Mouse (Mus musculus) c-Kit-positive CD71-negative TER-119-negative erythroid progenitor cells, embryonic 14.5 days (primary cell): Measurements from ENCODE around the gene Gm49416.
A peak's percentile ranks its signal among the peaks of the same experiment; 100 is the strongest.
"Not testable (repeated sequence)": the region's sequence is repeated elsewhere in the genome, so short reads cannot be mapped to it uniquely, and the experiment has no call there.

Experiments
- DNase-seq: peaks from one replicate; pipeline ENCODE4 v3.0.0-alpha.2; 2013; ENCODE audit warnings: low read depth

Gene Gm49416

DNA sequence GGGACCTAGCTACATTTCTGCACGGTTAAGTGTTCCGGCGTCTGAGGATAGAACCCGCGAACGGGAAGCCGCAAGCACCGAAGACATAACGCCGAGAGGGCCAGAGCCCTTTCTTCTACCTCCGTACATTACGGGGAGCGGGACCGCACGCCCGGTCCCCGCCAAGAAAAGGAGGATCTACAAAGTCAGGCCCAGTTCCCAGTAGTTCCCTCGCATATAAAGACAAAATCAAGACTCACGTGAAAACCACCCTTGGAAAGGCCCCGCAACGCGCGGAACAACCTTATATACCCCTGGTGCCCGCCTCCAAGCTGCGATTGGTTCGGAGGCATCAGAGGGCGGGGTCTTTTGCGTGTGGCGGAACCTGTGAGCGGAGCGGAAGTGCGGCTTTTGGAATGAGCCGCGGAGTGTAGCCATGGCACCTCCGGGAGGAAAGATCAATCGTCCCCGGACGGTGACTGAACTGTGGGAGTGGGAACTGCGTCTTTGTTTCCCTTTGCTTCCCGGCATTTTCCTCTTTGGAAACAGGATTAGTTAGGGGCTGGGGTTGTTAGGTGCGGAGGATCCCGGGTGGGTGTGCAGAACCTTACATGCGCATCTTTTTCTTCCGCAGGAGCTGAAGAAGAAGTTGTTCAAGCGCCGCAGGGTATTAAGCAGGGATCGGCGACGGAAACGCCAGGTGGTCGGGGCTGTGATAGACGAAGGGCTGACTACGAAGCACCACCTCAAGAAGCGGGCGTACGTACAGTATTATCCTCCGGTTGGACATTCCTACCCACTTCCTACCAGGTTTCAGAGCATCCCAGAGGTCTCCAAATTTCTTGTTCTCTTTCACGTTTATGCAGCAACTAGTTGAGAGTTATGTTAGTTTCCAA is at the start of gene Gm49416, which contains the start of gene 1810009A15Rik:
Gm49416 (plus strand) TSS at position 416 of the 875 bp plus-strand sequence.
1810009A15Rik (plus strand) TSS at position 343 of the 875 bp plus-strand sequence.
- DNase-seq = peak; percentile 94

DNA sequence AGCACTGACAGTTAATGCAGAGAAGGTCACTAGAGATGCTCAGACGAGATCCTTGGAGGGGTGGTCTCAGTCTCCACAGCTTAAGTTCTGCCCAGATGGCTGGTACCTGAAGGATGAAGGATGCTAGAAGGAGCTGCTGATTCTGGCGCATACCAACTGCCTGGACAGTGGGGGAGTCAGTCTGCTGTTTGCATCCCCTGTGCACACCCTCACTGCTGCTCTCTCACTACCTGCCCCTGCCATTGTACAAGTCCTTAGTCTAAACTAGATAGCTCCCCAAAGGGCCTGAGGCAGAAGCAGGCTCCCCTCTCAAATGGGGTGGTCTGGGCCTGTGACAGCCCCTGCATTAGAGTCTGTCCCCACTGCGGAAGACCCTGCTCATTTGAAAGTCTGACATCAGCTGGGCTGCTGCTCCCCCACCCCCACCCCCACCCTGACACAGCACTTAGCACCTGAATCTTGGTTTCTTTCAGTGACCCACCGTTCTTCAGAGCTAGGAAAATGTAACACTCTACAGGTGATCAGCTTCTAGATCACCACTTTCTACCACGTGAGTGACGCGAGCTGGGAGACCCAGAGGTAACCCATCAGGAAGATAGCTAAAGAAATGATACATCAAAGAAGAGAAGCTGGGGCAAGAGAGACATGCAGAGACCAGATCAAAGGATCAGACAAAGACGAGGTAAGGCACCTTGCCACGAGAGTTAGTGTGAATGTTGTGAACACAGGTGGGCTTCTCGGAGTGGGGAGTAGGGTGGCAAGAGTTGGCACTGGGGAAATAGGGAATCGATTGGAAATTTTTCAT is 49.4 kb upstream of the Gm49416 start, which contains the start of gene Gng3:
Gng3 (minus strand) TSS at position 92 of the 805 bp plus-strand sequence.
- DNase-seq = no peak

DNA sequence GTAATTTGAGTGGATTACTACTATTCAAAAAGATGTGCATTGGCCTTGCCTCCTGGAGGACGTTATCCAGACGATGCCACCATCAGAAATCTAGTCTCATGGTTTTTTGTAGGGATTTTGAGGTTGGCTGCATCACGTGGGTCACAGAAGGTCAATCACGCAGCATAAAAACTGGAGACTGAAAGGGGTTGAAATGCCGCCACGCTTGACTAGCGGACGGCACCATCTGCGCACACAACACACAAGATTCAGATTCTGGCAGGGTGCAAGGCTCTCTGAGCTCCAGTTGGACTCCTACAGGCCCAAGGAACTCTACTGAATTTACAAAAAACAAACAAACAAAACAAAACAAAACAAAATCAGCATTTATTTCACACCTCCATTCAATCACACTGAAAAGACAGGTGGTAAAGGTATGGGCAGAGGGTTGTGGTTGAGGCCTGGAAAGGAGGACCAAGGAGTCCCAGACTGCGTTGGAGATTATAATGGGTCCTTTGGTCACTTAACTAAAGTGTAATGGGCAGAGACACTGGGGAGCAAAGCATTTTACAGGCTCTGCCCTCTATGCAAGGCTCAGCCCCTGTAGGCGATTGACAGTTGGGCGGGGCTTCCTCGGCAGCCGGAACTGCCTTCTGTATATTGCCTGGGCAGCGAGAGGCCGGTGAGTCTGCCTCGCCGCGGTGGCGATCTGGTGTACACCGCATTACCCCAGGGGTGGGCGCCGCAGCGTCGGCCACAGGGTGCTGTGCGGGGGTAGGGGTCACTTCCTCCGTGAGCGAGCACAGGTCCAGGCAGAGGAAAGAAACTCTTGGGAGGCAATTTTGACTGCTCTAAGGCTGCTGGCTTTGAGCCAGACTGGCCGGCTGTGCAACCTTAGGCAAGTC is 48.6 kb upstream of the Gm49416 start:
- DNase-seq = no peak

DNA sequence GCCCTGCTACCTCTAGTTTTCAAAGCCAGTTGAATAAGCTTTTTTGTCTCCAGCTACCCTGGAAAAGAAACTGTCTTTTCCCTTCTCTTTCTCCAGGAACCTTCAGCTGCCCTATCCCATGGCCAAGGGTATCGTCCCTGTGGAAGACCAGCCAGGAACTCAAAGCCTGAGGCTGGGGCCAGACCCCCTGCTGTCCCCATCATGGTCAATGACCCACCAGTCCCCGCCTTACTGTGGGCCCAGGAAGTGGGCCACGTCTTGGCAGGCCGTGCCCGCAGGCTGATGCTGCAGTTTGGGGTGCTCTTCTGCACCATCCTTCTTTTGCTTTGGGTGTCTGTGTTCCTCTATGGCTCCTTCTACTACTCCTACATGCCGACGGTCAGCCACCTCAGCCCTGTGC is 47.7 kb upstream of the Gm49416 start:
- no peak for DNase-seq

DNA sequence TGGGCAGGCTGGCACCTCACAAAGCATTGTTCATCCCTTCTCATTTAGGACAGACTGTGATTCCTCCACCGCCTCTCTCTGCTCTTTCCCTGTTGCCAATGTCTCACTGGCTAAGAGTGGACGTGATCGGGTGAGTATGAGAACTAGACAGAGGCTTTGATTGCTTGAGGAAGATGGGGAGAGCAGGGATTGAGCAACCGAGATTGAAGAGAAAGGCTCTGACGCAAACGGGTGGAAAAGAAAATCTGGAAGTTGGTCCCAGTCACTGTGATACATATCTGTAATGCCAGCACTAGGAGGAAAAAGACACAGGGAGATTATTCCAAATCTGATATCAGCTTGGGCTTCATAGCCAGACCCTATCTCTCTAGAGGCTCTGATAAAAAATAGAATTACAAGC is 45.8 kb upstream of the Gm49416 start:
- no peak for DNase-seq

DNA sequence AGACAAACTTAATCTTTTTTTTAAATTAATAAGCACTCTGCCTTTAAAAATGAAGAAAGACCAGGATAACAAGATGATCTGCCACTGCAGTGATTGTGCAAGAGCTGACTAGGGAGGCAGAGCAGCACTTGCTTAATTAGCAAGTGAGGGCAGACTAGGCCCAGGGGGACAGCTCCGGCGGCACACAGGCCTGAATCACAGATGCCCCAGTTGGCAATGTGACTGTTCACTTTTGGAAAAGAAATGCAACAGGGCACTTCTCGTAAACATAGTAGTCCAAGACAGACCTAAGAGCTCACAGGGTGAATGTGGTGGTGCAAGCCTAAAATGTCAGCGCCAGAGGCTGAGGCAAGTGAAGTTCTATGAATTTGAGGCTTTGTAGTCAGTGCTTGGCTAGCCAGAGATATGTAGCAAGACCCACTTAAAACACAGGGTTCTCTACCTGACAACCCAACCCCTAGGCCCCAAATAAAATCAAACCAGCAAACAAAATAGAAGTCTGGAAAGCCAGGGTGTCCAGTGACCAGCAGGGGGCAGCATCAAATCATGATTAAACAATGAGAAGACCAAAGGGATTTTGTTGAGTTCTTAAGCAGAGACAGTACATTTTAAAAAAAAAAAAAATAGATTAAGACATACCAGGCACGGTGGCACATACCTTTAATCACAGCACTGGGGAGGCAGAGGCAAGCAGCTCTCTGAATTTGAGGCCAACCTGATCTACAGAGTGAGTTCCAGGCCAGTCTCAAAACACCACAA is 44.2 kb upstream of the Gm49416 start:
- DNase-seq = peak; percentile 83

DNA sequence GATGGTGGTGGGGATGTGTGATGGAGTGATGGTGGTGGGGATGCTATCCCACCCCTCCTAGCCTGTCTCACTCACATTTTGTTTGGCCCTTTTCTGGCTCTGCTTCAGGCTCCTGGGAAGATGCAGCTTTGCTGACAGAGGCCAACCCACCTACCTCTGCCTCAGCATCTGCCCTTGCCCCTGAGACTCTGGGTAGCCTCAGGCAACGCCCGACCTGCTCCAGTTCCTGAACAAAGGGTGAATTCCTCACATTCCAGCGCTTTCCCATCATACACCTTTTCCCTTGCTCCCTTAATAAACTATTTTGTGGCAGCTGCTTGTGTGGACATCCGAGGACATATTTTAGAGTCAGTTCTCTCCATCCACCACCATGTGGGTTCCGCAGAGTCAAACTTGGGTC is 40.4 kb upstream of the Gm49416 start:
- no peak for DNase-seq

DNA sequence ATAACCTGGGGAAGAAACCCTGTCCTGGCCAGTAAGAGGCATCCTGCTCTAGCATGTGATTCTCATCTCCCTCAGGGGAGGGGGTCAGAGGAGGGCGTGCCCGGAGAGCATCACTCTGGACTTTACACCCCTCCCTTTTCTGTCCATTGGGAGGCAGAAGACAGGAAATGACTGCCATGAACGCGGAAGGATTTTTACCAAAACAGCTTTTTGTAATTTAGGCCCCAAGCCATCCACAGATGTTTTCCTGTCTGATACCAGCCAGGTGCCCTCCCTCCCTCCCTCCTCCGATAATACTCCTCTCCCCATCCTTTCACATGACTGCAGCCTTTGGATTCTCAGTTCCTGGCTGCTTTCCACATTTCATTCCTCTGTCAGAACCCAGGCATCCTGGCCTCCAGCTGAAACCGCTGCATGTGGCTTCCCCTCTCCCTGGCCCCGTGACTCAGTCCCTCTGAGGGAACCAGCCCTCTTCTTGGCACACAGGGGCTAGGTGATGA is 38.3 kb upstream of the Gm49416 start, which contains the start of gene Lrrn4cl:
Lrrn4cl (plus strand) TSS at position 367 of the 500 bp plus-strand sequence.
- DNase-seq = no peak

DNA sequence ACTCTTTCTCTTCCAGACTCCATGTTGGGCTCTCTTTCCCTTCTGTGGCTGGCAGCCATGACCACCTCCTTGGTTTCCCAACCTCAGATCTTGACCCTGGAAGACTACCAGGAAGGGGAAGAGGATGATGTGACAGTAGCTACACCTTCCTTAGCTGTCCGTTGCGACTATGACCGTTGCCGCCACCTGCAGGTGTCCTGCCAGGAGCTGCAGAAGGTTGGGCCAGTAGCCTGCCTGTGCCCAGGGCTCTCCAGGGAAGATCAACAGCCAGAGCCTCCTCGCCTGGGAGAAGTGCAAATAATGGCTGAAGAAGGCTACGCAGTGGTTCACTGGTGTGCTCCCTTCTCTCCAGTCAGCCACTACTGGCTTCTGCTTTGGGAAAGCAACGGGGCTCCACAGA is 37.1 kb upstream of the Gm49416 start:
- no peak for DNase-seq

DNA sequence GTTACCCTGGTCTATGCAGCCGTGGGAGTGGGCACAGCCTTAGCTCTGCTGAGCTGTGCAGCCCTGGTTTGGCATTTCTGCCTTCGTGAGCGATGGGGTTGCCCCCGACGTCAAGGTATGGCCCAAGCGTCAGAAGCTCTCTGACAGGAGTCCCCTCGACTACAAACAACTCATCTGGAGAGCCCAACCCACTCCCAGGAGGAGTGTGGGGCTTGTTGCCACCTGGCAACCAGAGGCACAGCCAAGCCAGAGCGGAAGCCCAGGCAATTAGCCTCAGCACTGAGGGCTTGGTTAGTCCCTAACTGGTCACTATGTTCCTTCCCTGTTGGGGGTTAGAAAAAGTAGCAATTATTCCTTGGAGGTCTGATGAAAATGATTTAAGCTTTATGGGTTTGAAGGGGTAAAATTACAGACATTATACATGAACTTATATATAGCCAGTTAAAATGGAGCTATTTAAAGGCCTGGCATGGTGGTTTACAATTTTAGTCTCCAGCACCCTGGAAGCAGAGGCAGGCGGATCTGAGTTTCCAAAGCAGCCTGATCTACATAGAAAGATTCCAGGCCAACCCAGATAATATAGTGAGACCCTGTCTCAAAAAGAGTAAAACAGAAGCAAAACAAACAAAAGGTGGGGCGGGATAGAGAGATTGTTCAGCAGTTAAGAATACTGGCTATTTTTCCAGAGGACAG is 36.3 kb upstream of the Gm49416 start:
- DNase-seq = no peak

DNA sequence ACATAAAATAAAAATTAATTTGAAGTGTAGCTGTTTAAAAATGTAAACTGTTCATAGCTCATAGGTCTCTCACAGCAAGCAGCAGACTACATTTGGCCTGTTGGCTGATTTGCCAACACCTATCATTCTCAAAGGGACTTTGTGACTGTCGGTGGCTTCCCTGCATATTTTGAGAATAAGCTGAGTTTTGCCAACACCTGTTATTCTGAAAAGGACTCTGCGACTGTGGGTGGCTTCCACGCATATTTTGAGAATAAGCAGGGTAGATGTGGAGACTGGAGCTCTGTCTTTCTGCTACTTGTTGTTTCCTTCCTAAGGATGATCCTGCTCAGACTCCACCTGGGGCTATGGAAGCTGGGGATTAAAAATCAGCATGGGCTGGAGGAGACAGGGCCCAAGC is 35.6 kb upstream of the Gm49416 start:
- no peak for DNase-seq

DNA sequence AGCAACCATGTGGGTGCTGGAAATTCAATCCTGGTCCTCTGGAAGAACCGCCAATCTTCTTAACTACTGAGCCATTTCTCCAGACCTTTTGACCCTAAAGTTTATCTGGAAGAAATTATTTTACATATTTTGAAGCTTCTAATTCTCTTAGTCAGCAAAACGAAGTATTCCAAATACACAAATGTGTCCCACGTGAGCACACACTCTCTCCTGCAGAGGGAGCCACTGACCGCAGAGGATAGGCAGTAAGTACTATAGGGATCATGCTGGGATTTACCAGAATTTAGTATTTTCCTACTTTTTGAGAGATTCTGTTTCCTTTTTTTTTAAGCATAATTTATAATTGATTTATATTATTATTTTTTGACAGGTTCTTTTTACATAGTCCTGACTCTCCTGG is 31.0 kb upstream of the Gm49416 start:
- DNase-seq = peak; percentile 59

DNA sequence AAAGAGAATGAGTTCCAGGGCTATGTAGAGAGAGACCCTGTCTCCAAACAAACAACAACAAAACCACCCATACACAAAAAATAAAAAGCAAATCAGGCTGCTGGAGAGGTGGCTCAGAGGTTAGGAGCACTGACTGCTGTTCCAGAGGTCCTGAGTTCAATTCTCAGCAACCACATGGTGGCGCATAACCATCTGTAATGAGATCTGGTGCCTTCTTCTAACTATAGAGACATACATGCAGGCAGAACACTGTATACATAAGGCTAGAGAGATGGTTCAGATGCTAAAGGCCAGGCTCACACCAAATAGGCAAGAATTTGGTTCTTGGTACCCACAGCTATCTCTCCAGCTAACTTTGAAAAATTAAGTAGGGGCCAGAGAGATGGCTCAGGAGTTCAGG is 29.7 kb upstream of the Gm49416 start:
- no peak for DNase-seq

DNA sequence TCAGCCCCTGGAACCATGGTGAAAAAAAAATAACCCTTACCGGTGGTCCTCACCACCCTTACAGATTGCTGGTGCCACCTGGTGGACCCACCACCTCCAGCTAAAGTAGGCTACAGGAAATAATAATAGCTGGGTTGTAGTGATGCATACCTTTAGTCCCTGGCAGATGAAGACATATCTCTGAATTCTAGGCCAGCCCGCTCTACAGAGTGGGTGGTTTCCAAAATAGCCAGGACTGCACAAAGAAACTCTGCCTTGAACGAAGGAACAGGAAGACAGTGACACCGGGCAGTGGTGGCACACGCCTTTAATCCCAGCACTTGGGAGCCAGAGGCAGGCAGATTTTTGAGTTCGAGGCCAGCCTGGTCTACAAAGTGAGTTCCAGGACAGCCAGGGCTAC is 24.5 kb upstream of the Gm49416 start:
- no peak for DNase-seq

DNA sequence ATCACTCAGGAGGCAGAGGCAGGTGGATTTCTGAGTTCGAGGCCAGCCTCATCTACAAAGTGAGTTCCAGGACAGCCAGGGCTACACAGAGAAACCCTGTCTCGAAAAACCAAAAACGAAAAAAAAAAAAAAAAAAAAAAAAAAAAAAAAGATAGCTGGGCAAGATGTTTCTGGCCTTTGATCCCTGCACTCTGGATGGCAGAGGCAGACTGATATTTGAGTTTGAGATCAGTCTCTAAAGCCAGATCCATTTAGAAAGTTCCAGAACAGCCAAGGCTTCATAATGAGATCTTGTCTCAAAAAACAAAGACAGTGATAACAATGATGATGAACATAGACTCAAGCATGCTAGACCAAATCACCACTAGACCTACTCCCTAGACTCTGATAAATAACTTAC is 18.3 kb upstream of the Gm49416 start:
- DNase-seq = not testable (repeated sequence)

DNA sequence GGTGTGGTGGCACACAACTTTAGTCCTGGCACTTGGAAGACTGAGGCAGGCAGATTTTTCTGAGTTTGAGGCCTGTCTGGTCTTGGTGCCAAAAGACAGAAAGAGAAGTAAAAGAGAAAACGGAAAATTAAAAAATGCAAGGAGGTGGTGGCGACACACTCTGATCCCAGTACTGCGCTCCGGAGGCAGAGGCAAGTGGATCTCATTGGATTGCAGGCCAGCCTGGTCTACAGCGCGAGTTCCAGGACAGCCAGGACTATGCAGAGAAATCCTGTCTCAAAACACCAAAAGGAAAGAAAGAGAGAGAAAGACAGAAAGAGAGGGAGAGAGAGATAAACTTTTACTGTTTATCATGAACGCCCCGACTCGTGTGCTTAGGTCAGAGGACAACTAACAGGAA is 17.9 kb upstream of the Gm49416 start:
- no peak for DNase-seq

DNA sequence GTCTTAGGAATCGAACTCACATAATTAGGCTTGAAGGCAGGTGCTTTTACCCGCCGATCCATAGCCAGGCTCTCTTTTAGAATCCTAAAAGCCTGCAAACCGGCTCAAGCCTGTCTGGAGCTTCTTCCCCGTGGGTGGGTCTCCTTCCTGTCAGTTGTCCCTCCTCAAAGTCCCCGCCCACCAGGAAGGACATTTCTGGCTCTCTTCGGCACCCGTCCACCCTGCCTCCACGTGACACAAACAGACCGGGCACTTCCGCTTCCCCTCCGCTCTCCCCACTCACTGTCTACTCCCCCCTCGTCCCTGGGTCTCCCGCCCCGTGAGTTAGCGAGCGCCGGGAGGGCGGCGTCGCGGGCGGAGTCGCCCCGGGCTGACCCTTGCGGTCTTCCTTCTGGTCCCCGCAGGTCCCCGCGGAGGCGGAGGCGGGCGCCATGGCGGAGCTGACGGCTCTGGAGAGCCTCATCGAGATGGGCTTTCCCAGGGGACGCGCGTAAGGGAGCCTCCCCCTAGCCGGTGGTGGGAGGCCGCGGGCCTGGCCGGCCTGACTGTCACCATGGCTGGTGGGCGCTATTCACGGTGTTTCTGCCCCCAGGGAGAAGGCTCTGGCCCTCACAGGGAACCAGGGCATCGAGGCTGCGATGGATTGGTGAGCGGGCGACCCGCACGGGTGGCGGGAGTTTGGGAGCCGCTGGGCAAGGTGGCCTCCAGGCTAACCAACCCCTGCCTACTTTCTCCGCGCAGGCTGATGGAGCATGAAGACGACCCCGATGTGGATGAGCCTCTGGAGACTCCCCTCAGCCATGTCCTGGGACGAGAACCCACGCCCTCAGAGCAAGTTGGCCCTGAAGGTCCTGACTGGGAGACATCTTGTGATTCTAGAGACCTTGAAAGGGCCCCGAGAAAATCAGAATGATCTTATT is 17.2 kb upstream of the Gm49416 start, which contains the start of gene Ubxn1:
Ubxn1 (plus strand) TSS at position 230 of the 920 bp plus-strand sequence.
- peak; percentile 94 for DNase-seq

DNA sequence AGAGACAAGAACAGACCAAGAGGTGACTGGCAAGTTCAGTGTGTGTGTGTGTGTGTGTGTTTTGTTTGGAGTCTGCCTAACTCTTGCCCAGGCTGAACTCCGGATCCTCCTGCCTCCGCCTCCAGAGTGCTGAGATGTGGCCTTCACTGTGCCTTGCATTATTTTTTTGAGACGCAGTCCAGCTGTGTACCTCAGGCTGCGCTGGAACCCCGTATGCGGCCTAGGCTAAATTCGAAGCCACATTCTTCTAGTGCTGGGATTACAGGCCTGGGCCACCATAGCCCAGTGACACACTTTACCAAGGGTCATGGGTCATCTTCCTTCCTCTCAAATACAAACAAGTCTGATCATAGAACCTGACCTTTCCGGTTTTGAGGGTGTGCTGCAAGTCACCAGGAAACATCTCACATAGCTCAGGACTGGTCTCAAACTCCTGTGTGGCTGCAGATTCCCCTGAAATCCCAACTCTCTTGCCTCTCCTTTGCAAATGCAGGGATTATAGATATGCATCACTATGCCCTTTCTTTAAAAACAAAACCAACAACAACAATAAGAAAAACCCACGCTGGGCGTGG is 16.4 kb upstream of the Gm49416 start:
- no peak for DNase-seq

DNA sequence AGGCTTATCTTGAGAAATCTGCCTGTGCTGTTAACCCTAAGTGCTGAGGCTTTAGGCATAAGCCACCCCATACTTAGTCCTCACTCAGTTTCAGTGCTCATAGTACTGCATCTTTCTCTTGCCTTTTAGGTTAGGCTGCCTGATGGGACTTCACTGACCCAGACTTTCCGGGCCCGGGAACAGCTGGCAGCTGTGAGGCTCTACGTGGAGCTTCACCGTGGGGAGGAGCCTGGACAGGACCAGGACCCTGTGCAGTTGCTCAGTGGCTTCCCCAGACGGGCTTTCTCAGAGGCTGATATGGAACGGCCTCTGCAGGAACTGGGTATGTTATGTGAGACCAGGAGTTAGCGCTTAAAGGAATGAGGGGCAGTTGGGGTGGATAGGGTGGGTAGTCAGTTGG is 13.7 kb upstream of the Gm49416 start:
- DNase-seq = no peak
